Mouse (Mus musculus) adrenal gland, adult 10 weeks (tissue): Measurements from ENCODE around the gene Cd70. TPM values are rescaled to one million over a fixed set of nuclear protein-coding genes. Genes with fewer than 3 reads are reported as not detected.

Experiments
- polyA plus RNA-seq: library from polyadenylated mRNA; stranded (reverse); fragments of 350-450 nt; fragmentation: Illumina TruSeq; extraction: RNeasy Lipid Tissue Mini Kit (QIAGEN cat#74804); gene quantifications from one replicate; pipeline ENCODE4 v1.2.3, GENCODE M21; 2014; ENCODE audit warnings: low read depth, low replicate concordance

Gene Cd70
- polyA plus RNA-seq: not detected

DNA sequence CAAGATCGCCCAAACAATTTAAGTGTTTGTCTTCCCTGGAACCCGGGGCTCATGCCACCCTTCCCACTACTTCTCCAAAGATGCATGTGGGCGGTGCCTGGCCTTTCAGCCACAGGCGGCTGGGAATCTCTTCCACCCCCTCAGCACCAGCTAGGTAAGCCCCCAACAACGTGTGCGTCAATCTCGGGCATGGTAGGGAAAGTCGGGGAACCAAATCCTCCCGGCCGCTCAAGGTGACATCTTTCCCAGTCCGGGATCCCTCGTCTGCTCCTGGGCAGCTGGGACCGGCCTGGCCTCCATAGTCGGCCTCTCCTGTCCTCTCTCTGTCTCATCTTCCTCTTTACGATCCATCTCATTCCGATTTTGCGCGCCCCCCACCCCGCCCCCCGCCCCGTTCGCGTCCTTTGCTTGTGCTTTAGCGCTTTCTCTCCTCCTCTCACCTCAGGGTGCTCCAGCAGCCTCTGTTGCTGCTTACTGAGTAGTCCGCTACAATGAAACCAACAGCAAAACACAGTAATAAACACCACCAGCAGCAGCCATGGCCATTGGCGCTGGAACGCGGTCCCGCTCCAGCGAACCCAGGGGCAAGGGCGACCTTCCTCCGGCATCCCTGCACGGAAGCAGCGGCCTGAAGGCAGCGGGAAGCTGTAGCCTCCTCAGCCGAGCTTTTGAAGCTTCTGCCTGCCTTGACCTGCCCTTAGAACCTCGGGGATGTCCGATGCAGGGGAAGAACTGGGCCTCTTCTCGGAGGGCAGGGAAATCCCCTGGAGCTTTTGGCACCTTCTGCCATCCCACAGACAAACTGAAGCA lies at the start of gene Cd70:
Gene Cd70, minus strand, starts transcription at position 784 of the 810 bp plus-strand sequence.

DNA sequence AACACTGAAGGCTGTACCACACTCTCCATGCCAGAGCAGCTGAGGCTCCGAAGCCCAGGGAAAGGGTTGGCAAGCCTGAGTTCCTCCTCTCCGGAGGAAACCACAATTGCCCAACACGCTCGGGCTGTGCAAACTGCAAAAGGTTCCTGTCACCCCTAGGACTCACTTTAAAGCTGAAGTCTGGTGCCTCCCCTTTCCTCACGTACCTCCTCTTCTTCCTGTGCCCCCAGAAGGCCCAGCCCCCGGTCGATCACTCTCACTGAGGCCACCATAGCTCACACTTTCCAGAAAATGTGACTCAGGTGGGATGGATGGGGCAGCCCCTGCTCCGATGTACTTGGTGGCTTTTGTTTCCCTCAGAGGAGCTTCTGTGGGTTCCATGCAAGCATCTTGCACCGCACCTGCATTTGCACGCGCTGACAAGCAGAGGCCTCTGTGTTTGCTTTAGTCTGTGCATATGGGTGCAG lies 44.5 kb upstream of the Cd70 start, which contains the start of gene Tnfsf14:
Gene Tnfsf14, minus strand, starts transcription at position 137 of the 467 bp plus-strand sequence.

DNA sequence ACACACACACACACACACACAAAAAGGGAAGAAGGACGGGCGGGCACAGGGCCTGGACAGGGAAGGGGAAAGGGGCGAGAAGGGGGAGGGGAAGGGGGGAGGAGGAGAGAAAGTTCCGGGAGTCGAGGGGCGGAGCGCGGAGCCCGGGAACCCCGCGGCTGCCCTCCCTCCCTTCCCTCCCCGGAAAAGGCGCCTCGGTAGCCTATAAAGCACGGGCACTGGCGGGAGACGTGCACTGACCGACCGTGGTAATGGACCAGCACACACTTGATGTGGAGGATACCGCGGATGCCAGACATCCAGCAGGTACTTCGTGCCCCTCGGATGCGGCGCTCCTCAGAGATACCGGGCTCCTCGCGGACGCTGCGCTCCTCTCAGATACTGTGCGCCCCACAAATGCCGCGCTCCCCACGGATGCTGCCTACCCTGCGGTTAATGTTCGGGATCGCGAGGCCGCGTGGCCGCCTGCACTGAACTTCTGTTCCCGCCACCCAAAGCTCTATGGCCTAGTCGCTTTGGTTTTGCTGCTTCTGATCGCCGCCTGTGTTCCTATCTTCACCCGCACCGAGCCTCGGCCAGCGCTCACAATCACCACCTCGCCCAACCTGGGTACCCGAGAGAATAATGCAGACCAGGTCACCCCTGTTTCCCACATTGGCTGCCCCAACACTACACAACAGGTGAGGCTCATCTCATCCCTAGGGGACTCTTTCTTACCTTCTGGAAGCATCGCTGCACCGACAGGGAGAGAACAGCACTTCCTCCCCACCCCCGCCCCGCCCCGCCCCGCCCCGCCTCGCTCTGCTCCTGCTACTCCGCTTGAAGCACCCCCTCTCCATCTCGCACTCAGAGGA lies 44.2 kb downstream of the Cd70 start, which contains the start of gene Tnfsf9:
Gene Tnfsf9, plus strand, starts transcription at position 145 of the 854 bp plus-strand sequence.

Other genes starting within 250 kb of the Cd70 start
- gene Mllt1, start 214.4 kb downstream of the Cd70 start, polyA plus RNA-seq: 0.99 TPM
- not detected for gene Acer1, start 167.7 kb downstream of the Cd70 start, polyA plus RNA-seq
- gene Clpp, start 159.5 kb downstream of the Cd70 start, polyA plus RNA-seq: 4.8 TPM
- 2.6 TPM for gene Alkbh7, start 152.4 kb downstream of the Cd70 start, polyA plus RNA-seq
- gene Pspn, start 149.8 kb downstream of the Cd70 start, polyA plus RNA-seq: not detected
- 4.7 TPM for gene Gtf2f1, start 138.5 kb downstream of the Cd70 start, polyA plus RNA-seq
- not detected for gene Gm17949, start 138.3 kb downstream of the Cd70 start, polyA plus RNA-seq
- gene Khsrp, start 118.3 kb downstream of the Cd70 start, polyA plus RNA-seq: 10.8 TPM
- not detected for gene Slc25a41, start 108.1 kb downstream of the Cd70 start, polyA plus RNA-seq
- gene Crb3, start 90.7 kb downstream of the Cd70 start, polyA plus RNA-seq: not detected
- 18.0 TPM for gene Slc25a23, start 89.9 kb downstream of the Cd70 start, polyA plus RNA-seq
- gene Dennd1c, start 71.3 kb downstream of the Cd70 start, polyA plus RNA-seq: 0.29 TPM
- 0.41 TPM for gene Tubb4a, start 62.0 kb downstream of the Cd70 start, polyA plus RNA-seq
- gene Tnfsf9, start 44.5 kb downstream of the Cd70 start, polyA plus RNA-seq: not detected
- not detected for gene Tnfsf14, start 44.4 kb upstream of the Cd70 start, polyA plus RNA-seq
- 472 TPM for gene C3, start 78.4 kb upstream of the Cd70 start, polyA plus RNA-seq
- 5.9 TPM for gene Gpr108, start 98.7 kb upstream of the Cd70 start, polyA plus RNA-seq
- 2.3 TPM for gene Trip10, start 99.7 kb upstream of the Cd70 start, polyA plus RNA-seq
- gene Vav1, start 129.3 kb upstream of the Cd70 start, polyA plus RNA-seq: 0.35 TPM
- 9.4 TPM for gene Adgre1, start 208.9 kb upstream of the Cd70 start, polyA plus RNA-seq